Mouse (Mus musculus): ENCODE data around the gene Zdhhc5.

DNA sequence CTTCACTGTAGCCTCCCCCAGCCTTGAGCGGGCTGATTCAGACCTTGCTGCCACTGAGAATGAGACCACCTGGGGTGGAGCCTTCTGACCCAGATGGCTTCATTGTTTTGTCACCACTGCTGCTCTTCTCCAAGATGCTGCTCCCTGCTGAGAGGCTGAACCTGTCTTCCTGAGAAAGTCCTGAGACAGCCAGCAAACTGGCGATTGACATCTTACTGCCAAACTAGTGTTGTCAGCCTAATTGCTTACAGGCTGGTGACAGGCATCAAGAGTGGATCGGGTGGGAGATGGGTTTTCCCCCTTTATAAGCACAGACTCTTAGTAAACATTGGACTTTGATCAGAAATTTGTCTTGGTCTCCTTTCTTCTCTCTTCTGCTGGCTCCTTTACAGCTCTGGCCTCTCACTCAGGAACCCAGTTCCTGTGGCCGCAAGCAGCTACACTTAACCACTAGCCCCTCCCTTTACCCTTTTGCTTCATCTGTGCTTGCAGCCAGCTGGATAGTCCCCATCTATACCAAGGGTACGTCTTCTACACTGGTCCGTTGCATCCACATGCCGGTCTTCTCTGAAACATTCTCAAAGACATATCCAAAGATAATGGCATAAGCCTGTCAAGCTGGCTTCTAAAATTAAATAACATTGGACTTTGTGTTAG is 42.2 kb upstream of the Zdhhc5 start:
- no peak for TF ChIP-seq CTCF (IDR thresholded peaks at IDR 0.05; ENCODE audit: control insufficient read depth, insufficient read depth, insufficient replicate concordance, low read depth, low read length)
- TF ChIP-seq POLR2A (IDR thresholded peaks at IDR 0.05; ENCODE audit: control insufficient read depth, low read depth, low read length), result no peak

Data from testis, adult 2 months (tissue).